Mouse (Mus musculus) lung, postnatal 0 days (tissue): ENCODE measurements at regions not wholly inside any gene's neighbourhood (a gene's known extent, or its start where the extent isn't known, plus 50 kb on each side); places are given as distances from the start of the nearest gene placed in this dataset.

Source experiments
- CTCF ChIP-seq: IDR thresholded peaks from 2 replicates; pipeline ENCODE4 v1.5.1; 2016; ENCODE audit warnings: antibody characterized with exemption, mild to moderate bottlenecking
- EP300 ChIP-seq: IDR thresholded peaks from 2 replicates; pipeline ENCODE4 v1.6.1; 2016; ENCODE audit warnings: antibody characterized with exemption, mild to moderate bottlenecking, control low read depth

DNA sequence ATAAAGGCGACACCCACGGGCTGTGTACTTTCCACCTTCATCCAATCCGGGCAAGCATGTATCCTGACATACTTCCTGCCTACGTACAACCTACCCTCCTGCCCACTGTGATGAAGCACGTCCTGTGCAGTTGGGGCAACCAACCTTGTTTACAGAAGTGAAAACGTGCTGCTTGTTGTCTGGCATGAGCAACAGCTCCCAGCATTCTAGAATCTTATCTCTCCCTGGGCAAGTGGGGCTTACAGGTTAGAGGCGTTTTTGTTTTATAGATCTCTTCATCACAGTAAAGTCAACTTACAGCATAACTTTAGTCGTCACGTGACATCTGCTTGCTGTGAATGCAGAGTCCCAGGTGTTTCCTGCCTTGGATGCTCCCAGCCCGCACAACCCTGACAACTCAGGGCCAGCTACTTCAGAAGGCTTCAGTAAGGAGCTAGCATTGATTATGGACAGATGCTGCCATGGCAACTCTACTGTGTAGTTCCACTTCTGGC, 175.3 kb upstream of the Map3k1 start:
- TF ChIP-seq CTCF = no peak
- TF ChIP-seq EP300 = no peak; the same call in 1 of the 2 replicates
